Mouse (Mus musculus) CD4-positive helper T cell, adult 2 months (primary cell): ENCODE data around the gene Dscam.

Experiments used
- DNase-seq: peaks from one replicate; pipeline ENCODE4 v3.0.0-alpha.2; 2012; ENCODE audit warnings: low read depth, missing footprints, low spot score

The Dscam gene

DNA sequence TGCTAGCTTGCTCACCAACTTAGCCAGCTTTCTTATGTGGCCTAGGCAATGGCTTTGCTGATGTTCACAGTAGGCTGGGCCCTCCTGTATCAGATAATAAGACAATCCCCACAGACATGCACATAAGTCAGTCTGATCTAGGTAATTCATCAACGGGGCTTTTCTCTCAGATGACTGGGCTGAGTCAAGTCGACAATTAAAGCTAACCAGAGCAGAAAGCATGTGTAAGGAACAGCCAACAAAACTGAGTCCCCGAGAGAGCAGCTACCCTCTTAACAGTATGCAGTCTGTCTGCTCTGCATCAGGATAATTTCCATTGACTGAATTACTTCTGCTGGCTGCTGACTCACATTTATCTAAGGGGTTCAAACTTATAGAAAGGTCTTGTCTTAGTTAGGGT lies 603.1 kb downstream of the Dscam start:
- no peak for DNase-seq

DNA sequence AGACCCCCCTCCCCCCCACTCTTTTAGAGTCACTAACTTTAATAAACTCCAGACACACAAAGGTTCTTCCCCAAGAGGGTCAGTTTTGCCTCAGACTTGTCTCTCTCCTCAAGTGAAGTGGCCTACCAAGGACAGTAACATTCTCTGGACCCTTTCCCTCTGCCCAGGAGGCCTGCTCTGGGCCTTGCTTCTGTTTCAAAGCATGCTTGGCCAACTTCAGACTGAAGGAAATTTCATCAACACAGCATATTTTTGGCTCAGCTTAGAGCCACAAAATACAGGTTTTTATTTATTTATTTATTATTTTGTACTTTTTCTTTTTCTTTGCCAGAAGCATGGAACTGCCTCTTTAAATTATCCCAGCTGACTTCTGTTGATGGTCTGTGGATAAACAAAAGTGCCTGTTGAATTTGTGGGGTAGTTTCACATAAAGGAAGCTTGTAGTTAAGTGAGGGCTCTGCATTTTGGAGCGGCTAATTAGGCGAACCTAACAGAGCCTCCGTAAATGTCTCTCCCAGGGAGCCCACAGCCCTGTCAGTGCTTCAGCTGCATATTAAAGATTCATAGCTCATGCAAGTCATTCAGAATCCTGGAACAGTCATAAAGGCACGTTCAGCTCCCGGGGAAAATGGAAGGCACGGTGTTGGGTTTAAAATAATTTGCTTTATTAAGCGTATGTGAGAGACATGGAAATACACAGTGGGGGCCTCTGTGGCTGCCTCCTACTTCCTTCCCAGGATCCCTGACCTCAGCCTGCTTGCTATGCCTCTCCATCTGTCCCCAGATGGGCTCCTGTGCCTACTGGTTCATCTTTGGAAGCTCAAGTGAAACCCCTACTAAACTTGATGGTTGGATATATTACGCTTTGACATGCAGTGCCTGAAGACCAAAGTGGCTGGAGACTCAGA lies 606.9 kb downstream of the Dscam start:
- no peak for DNase-seq

DNA sequence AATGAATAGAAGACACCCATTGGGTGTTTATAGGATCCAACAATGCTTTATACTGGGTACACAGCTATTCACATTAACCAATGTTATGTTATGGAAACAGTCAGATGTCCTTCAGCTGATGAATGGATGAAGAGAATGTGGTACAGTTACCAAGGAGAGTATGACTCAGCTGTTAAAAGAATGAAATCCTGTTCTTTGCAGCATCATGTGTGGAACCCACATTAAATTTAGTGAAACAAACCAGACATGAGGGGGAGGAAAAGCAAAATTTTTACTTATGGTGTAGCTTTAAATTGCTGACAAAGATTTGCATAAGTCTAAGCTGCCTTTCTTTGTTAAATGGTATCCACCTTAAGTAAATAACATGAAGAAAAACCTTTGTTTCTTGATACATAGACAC lies 610.8 kb downstream of the Dscam start:
- no peak for DNase-seq

DNA sequence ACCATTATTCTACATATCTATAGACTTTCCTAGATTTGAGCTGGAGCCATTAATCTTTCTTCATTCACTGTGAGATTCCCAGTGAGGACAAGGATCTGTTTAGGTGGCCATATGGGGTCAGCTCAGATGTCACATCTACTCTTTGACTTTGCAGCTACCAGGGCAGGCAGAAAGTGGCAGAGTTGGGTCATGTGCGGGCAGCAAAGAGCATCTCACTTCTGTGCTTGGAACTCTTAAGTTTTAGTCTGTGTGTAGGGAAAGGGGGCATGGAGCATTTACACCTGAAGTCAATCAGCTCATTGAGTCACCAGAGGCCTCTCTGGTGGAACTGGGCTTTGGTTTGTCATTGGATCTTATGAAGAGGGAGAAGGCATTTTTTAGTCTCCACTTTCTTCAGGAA lies 612.2 kb downstream of the Dscam start:
- no peak for DNase-seq

DNA sequence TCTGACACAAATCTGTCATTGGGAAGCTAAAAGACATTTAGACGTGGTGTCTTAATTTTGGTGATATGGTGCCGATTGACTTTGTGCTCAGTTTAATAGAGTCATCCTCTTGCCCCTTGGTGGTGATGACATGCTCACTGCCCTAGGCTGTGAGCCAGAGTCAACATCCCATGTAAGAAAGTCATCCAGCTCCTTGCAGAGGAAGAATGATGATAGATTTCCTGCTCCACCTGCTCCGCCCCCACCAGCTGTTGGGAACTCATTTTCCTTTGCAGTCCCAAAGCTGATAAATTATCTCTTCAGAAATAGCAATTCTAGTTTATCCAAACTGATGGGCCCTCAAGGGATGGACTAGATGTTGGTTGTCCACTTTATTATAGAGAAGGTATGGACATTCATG lies 613.9 kb downstream of the Dscam start:
- DNase-seq, result no peak

DNA sequence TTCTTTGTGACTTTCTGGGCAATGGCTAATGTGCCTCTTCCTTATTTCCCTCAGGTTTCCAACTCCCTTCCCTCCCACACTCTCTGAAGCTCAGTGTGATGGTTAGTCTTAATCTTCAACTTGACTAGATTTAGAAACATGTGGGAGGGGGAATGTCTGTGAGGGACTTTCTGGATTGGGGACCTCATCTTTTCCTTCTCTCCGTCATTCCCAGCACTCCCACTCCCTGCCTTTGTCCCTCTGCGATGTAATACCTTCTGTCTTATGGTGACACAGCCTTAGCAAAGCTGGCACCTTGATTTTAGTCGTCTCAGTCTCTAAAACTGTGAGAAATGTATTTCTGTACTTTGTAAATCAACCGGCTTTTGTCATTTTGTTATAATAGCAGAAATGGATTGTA lies 615.1 kb downstream of the Dscam start:
- no peak for DNase-seq

DNA sequence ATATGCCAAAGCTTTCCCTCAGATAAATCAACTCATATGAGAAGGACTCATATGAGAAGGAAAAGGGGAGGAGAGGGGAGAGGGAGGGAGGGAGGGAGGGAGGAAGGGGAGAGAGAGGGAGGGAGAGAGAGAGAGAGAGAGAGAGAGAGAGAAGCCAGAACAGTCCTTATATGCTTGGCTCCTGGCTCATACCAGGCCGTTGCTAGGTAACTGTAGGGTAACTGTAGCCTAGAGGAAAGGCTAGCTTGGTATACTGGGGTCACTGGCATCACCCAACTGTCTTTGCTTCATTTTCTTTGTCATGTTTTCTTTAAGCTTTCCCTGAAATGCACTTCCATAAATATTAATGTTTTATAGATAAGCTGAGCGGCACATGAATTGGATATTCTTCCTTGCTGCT lies 617.9 kb downstream of the Dscam start:
- no peak for DNase-seq

DNA sequence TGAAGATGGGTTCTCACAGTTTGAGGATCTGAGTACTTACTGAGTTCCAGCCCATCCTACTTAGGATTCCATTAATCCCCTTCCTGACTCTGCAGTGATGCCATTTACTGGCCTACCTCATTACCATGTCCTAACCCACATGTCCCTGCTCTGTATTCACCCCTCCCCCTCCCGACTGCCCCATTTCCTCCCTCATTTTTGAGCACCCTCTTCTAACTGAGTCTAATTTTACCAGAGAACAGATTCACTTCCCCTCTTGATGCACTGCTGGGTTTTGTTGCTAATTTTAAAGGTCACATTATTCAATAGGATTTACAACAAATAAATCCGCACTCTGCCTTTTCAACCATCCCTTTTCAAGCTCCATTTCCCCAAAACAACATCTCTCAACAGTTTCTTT lies 629.5 kb downstream of the Dscam start:
- DNase-seq, result no peak
